Mouse (Mus musculus) spleen, postnatal 36 days (tissue): Measurements from ENCODE around the gene Lmcd1.
"Not testable (repeated sequence)": the region's sequence is repeated elsewhere in the genome, so short reads cannot be mapped to it uniquely, and the experiment has no call there.

Source experiments
- DNase-seq, 2 experiments: peaks; one replicate each; pipeline ENCODE4 v3.0.0; 2022; ENCODE audit warnings: low spot score in 2 of 2, mixed read lengths in 1 of 2

The Lmcd1 gene

DNA sequence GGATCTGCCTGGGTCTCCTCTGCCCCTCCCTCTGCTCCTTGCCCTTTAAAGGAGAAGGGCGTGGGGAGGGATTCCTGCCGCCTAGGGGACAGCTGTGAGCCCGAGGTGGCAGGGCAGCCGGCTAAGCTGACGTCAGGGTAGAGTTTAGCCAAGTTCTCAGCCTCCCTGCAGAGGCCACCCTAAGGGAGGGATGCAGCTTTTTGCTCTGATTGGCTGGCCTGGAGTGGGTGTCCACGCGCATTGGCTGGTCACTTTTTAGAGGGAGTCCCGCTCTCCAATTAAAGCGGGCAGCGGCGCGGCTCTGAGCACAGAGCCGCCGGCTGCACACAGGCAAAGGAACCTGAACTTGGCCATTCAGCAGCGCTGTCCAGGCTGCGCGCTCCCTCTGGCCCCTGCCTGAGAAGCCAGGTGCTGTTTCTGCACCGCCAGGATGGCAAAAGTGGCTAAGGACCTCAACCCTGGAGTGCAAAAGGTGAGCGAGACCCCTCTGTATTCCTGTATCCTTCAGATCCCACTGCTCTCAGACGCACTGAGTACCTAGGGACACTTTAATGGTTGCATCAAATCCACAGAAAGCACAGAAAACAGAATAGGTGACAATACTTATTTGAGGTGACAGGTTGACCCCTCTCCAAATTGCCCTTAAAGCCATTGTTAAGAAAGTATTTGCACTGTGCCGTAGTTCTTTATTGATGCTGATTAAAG is at the start of gene Lmcd1:
Gene Lmcd1, plus strand, starts transcription at position 258 of the 705 bp plus-strand sequence.
- peak; percentile 59 to 63 for DNase-seq

- no peak for DNase-seq
Measured at GRCm38 (mm10) chr6:112223877-112224632, 49.5 kb upstream of the Lmcd1 start.

- DNase-seq = no peak
Measured at GRCm38 (mm10) chr6:112236775-112237174, 36.8 kb upstream of the Lmcd1 start.

DNA sequence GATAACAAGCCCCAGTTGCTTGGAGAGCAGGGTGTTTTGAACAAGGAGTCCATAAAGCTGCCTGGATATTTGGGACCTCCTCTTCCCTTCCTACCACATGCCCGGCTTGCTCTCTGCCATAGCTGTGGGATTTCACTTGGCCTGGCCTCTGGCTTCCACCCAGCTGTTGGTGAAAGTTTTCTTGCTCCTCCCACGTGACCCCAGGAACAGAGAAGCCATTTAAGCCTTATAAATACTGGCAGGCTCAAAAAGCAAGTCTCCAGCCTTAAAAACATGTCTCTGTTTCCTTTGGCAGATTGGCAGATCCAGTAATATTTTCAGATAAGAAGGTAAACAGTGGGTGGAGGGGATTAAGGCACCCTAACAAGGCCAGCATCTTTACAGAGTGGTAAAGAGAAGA is 31.3 kb upstream of the Lmcd1 start:
- DNase-seq = no peak

DNA sequence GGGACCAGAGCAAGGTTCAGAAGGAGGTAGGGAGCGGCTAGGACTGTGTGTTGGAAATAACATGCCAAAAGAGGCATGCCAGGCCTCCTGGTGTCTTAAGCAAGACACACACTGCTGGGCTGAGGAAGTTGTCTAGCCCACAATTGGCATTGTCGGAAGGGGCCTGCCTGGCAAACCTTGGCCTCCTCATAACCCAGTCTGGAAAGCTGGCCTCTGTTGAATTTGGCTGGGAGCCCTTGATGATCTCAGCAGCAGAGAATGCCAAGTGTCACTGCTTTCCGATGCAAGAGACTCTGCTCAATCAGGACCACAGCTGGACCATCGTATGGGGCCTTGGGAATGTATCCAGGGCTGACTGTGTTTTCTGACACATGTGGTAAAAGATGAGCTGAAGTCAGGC is 27.9 kb upstream of the Lmcd1 start:
- peak; percentile 5 to 12 for DNase-seq

DNA sequence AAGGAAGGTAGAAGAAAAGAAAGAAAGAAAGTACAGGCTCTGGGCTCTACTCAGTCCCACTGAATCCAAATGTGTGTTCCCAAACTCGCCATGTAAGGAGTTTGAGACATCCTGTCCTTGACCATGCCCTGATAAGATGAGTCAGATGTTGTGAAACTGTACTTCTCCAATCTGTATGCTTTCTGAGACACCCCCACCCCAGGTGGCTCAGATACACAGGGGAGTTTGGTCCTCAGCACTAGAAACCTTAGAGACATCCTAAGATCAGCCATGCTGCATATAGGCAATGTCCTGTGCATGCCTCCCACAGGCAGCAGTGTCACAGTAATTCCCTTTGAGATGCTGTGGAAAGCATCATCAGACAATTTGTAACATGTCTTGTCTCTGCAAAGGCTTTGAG is 26.9 kb upstream of the Lmcd1 start:
- no peak for DNase-seq

- not testable (repeated sequence) for DNase-seq
Measured at GRCm38 (mm10) chr6:112253943-112254342, 19.6 kb upstream of the Lmcd1 start.

DNA sequence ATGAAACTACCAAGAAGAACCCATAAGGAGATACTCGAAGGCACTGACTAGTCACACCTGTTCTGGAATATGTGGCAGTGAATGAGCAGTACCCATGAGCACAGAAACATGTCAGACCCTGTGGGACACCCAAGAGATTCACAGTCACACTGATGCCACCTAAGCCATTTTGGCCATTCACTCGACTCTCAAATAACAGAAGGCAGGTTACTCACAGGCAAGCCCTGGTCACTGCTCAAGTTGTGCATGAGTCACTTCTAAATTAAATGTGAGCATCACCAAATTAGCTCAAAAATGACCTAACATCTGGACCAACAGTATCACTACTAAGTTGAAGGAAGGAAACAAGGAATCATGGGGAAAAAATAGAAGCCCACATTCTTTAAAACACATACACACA is 18.6 kb upstream of the Lmcd1 start:
- DNase-seq = no peak

DNA sequence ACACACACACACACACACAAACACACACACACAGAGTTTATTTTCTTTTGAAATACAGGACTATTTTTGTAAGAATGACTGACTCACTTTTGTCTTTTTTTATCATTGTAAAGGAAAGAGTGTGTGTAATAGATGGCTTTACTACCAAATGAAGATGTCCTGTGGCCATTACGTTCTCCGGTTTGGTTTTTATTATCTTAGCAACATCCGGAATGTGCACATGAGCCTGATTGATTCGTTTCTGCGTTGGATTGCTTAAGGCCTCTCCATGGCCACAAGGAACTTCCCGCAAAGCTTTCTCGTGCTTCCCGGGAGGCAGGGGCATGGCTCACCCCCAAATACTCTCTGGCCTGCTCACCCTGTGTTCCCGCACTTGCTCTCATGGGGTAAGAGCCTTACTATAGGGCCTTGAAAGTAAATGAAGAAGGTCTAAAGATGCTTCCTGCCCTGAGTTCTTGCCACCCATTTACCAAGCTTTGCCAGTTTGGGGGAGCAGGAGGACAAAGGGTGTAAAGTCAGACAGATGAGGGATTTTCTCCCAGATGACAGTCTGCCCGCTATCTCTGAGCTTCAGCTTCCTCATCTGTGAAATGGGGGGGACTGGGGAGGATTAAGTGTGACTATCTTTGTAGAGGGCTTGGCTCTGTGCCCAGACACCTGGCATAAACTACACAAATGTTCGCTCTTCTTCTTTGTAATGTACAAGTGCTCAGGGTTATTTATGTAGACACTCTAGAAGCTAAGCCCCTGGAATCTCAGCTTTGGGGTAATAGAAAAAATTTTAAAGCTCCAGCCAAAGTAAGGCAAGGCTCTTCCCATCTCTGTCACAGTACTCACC is 18.0 kb upstream of the Lmcd1 start:
- no peak for DNase-seq

GRCm38 (mm10) chr6:112256599-112256998 is 17.0 kb upstream of the Lmcd1 start:
- no peak for DNase-seq

- no peak for DNase-seq
Measured at GRCm38 (mm10) chr6:112261089-112261488, 12.5 kb upstream of the Lmcd1 start.

GRCm38 (mm10) chr6:112264321-112264720 is 9.2 kb upstream of the Lmcd1 start:
- no peak for DNase-seq

DNA sequence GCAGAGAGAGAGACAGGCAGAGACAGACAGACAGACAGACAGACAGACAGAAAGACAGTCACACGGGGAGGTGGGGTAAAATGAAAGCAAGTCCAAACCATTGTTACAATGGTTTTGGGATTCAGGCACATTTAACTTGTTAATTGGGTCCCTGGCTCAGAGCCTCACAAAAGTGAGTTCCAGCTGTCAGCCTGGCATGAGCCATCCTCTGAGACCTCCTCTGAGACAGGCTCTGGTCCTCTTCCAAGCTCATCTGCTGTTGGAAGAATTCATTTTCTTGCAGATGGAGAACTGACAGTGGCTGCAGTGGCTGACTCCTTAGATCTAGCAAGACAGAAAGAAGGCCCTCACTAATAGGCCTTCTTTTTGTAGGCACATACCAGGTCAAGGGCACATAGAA is 6.9 kb upstream of the Lmcd1 start:
- no peak for DNase-seq

DNA sequence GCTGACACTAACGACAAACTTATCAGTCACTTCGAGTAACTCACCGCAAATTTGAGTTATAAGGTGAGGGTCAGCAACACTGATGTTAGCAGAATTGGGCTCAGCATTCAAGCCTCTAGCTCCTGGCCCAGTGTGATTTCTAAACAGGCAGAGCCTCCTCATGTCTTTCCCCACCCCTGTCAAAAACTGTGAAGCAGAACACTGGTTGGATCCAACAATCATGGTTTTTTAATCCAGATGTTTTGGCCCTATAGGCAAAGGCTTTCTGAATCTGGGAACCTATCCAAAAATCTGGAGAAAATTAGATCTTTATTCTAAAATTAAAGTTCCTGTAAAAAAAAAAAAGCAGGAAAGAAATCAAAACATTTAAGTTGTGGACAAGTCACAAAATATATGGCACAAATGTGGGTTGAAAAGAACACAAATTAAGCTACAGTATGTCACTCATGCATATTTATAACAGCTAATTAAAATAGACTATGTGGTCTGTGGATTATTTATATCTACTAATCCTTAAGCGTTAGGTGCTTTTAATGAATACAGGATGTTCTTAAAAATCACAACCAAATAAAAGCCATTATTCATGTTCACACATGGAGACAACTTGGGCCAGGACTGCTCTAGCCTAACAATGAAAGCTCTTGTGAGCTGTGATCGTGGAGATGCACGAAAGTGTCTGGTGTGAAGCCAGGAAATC is 5.7 kb upstream of the Lmcd1 start:
- no peak for DNase-seq

DNA sequence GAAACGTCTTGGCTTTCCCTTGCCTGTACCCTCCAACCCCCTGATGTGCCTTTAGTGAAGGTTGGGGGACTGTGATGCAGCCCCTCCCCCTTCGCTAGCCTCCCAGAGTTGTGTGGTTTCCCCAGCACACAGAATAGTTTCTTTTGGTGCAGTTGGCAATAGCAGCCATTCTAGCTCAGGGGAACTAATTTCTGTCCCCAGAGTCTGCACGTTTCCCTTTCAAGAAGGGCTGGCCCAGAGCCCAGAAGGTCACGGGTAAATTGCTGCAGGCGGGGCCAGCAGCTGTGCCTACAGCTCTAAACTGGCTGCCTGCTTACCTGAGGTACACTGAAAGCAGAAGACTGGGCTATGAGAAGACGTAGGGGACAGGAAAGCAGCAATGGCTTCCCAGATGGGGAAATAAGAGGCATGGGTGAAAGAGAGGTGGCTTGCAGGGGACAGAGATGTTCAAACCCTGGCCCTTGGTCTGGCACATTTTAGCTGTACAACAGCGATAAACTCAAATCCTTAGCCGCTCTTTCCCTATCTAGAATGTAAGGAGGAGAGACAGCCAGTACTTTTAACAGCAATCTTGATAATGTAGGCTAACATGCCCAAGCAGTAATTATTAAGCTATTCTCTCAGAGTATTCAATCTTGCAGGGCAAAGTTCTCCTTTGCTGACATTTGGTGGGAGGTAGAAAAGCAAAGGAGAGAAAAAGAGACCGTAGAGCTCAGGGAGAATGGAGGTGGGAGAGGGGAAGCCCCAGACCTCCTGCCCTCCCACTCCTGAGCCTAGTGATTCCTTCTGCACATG is 900 bp downstream of the Lmcd1 start:
- peak; percentile 72 to 74 for DNase-seq

DNA sequence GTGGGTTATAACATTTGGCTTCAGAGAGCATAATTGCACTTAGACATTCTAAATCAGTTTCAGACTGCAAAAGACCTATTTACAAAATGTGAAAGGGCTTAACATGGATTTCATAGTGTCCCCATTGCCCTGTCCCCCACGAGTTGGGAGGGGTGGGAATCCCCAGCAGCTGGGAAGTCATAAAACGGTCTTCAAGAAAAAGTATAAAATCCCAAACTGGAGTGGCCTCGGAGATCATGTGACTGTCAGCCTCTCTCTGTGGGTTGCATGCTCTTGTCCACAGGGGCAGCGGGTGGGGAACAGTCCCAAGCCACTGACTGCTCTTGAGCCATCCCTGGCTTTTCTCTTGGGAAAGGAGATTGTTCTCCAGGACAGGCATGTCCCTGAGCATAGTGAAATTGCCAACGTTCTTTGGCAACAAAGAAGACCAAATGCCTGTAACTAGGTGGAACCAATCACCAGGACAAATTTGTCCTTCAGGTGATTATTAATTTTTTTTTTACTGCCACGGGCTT is 2.2 kb downstream of the Lmcd1 start:
- DNase-seq = no peak

DNA sequence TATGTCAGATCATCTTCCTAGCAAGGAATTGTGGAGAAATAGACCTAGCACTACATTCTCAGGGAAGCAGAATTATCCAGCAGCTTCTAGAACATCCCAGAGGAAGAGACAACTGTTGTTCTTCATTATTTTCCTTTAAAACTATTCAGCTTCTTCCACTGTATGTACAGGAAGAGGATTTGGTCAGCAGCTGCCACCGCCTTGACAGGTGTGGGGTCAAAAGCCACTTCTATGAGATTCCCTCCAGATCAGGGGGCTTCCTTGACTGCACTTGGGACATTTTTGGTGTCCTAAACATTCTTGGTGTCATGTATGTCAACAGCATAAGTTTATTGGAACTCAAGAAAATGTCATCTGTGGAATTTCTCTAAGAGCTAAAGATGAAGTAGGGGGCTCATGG is 5.2 kb downstream of the Lmcd1 start:
- DNase-seq = no peak

DNA sequence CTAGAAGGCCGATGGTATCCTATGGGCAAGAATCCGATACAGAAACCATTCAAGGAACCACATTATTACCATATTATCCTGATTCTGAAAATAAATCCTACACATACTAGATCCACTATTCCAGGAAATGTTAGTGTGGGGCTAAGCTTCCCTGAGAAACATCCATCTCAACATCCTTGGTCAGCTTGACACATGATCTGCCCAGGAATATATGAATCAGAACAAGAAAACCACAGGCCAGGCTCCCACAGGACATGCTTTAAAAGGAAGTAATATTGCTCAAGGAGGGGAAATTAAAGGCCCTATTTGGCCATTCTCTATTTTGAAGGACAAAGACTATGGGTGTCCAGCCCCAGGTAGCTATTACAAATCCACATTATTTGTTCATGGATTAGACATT is 6.6 kb downstream of the Lmcd1 start:
- no peak for DNase-seq

- DNase-seq = no peak
Measured at GRCm38 (mm10) chr6:112280945-112281344, 7.4 kb downstream of the Lmcd1 start.

DNA sequence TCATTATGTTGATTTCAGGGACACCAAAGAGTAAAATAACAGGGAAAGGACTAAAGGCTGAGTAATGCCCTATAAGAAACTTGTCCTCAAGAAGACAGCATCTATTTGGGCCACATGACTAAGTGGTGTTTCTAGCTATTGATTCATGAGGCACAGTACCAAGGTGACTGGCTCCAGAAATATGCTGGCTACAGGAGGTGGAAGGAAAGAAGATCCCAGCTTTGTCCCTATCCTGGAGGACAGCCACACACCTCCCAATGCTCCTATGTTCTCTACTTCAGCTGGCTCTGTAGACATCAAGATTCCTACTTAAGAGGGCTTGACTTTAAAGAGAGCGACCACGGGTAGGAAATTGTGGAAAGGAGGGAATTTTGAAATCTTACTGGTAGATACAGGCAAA is 8.4 kb downstream of the Lmcd1 start:
- DNase-seq = no peak

- no peak for DNase-seq
Measured at GRCm38 (mm10) chr6:112284087-112284486, 10.5 kb downstream of the Lmcd1 start.
